Mouse (Mus musculus): ENCODE measurements at regions not wholly inside any gene's neighbourhood (a gene's known extent, or its start where the extent isn't known, plus 50 kb on each side); places are given as distances from the start of the nearest gene placed in this dataset.

GRCm38 (mm10) chr14:74359663-74360552 lies 280.7 kb upstream of the Htr2a start:
- in situ Hi-C loops (cut with MboI, MseI), result no loop called here

DNA sequence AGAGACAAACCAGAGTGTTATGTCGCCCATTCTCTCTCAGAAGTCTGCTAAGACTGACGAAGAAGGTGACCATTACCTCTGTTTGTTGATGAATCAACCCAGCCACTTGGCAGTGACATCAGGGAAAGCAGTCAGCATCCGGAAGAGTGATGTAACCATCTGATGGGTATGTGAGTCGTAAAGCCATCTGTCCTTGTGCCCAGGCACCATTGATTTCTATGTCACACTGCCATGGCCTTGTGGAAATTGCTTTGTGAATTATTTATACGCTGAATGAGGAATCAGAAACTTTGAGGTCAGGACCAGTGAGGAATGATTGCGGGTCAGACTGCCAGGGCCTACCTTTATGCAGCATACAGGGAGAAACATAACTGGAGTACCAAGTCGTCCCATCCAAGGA lies 256.2 kb upstream of the Htr2a start:
- in situ Hi-C loops (cut with MboI, MseI), result no loop called here

DNA sequence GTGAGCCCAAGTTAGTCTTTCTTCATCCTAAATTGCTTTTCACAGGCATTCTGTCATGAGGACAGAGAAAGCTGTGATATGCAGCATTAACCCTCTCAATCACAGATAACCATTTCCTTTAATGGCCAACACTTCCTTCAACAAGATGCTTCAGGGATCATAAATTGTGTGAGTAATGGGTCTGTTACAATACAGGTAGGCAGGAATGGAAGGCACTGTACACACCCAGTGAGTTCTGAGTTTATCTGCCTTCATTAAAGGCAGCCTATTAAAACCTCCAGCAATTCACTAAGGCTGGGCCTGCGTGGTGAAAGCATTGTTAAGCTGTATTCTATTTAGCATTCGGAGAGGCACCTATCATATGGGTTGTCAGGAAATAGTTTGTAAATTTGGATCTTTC lies 248.2 kb upstream of the Htr2a start:
- in situ Hi-C loops (cut with MboI, MseI), result no loop called here

- in situ Hi-C loops (cut with MboI, MseI), result no loop called here
Measured at GRCm38 (mm10) chr14:74397202-74397601, 243.4 kb upstream of the Htr2a start.

GRCm38 (mm10) chr14:74409441-74409840 lies 231.2 kb upstream of the Htr2a start:
- in situ Hi-C loops (cut with MboI, MseI), result no loop called here

DNA sequence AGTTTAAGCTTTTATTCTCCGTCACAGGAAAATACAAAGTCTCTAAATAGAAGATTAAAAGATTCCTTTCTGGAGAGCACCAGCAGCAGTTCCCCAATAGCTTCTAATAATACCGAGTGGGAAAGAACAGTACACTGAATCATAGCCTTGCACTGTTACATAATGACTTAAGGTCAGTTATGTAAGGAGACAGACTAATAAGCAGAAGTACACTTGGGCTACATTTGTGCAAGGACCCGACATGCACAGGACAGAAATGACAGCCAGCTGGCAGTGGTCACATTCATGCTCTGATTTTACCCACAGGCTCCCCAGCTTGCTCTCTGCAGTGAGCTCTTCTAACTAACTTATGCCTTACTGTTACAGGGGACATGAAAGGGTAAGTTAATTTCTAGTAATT lies 212.4 kb upstream of the Htr2a start:
- in situ Hi-C loops (cut with MboI, MseI), result no loop called here

DNA sequence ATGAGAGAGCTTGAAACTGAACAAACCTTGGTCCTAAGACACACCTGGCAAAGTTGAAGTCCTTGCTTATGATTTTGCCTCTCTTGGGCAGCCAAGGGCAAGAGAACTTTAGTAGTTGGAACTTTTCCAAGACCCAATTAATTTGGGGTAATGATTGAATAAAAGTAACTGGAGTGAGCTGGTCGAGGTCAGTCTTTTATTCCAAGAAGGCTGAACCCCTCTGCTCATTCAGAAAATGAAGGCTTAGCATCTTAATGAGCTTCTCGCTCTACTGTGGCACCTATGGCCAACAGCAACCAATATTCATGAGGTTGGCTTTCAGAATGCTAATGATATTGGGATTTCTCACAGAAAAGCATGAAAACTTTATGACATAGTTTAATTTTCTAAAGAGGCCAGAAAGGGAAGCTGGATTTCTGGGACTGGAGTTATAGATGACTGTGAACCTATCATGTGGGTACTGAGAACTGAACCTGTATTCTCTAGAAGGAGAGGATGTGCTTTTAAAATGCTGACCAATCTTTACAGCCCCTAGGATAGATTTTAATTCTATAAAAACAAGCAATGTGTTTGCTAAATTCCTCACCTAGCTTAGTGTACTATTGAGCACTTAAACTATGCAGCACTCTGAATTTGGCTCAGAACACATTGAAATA lies 176.5 kb upstream of the Htr2a start:
- in situ Hi-C loops (cut with MboI, MseI), result no loop called here

- in situ Hi-C loops (cut with MboI, MseI), result loop anchor here (25.0 kb wide), 2 partner anchors 767 to 892 kb away; no protein-coding TSS in a partner anchor
Measured at GRCm38 (mm10) chr14:74495504-74495903, 145.1 kb upstream of the Htr2a start.

GRCm38 (mm10) chr14:74511521-74511920 lies 129.1 kb upstream of the Htr2a start:
- in situ Hi-C loops (cut with MboI, MseI), result no loop called here

DNA sequence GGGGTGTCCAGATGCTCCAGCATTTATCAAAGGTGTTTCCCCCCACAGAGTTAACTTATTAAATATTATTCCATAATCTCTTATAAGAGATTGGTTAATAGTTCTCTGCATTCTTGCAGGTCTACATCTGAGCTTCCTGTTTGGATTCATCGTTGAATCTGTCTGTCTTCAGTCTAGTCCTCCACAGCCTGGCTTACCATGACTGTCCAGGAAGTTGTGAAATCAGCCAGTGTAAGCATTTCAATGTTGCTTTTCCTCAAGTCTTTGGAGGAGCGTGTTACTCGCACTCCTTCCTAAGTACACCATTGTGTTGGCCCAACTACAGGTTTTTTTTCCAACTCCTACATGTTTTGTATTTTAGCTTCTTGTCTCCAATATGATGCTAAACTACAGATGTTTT lies 124.2 kb upstream of the Htr2a start:
- in situ Hi-C loops (cut with MboI, MseI), result no loop called here

DNA sequence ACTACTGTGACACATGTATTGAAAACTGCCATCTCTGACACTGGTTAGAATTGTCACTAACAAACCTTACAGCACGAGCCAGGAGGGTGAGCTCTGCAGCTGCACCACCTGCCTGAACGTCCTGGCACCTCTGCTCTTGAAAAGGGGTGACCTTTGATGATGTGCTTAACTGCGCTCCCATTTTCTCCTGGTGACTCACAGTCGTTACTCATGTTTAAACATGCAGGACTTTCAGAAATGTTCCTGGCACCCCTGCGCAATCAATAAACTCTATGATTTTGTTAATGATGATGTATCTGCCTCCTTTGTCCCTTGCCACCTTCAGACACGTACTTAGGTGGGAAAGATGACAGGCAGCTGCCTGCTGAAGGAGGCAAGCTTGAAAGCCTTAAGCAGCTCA lies 121.1 kb upstream of the Htr2a start:
- in situ Hi-C loops (cut with MboI, MseI), result no loop called here

- in situ Hi-C loops (cut with MboI, MseI), result no loop called here
Measured at GRCm38 (mm10) chr14:74521669-74522068, 119.0 kb upstream of the Htr2a start.

DNA sequence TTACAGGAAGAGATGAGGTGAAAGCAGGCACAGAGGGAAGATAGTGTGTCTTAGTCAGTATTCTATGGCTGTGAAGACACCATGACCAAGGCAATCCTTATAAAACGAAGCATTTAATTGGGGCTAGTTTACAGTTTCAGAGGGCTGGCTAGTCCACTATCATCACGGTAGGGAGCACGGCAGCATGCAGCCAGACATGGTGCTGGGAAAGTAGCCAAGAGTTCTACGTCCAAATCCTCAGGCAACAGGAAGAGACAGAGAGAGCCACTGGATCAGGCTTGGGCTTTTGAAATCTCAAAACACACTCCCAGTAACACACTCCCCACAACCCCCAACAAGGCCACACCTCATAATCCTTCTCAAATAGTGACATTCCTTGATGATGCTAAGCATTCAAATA lies 113.4 kb upstream of the Htr2a start:
- in situ Hi-C loops (cut with MboI, MseI), result no loop called here

- in situ Hi-C loops (cut with MboI, MseI), result no loop called here
Measured at GRCm38 (mm10) chr14:74529368-74529951, 111.2 kb upstream of the Htr2a start.

DNA sequence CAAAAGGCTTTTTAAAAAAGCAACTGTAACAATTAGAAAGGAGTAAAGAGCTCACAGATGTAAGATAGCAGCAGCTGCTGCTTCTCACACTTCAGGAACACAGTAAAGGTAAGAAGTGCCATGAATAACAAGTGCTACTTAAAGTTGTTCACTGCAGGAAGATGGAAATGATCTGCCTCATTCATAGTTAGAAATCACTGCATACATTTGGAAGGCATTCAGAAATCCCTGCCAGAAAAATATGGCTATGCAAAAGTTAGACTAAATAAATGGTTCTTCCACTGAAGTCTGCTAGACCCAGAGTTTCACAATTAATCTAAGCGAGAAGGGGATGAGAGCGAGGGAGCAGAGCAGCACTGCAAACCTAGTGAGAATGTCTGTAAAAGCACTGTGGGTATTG lies 102.5 kb upstream of the Htr2a start:
- in situ Hi-C loops (cut with MboI, MseI), result no loop called here

- in situ Hi-C loops (cut with MboI, MseI), result no loop called here
Measured at GRCm38 (mm10) chr14:74544028-74544427, 96.6 kb upstream of the Htr2a start.

GRCm38 (mm10) chr14:74551091-74551490 lies 89.5 kb upstream of the Htr2a start:
- in situ Hi-C loops (cut with MboI, MseI), result no loop called here

DNA sequence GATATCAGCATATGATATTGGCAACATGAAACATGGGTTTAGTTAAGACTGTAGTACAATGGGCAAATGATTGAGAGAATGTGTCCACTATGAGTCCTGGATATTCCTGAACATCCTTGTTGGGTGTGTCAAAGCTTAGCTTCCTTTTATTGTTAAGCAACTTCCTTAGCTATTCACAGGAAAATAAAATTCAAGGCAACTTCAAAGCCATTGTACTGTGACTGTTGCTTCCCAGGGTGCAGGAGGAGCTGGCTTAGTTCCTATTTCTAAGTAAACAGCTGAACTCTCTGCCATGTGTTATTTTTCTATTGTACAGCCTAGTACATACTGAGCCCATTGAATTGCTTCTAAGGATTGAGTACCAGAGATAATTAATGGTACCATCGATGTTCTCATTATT lies 87.0 kb upstream of the Htr2a start:
- in situ Hi-C loops (cut with MboI, MseI), result no loop called here

DNA sequence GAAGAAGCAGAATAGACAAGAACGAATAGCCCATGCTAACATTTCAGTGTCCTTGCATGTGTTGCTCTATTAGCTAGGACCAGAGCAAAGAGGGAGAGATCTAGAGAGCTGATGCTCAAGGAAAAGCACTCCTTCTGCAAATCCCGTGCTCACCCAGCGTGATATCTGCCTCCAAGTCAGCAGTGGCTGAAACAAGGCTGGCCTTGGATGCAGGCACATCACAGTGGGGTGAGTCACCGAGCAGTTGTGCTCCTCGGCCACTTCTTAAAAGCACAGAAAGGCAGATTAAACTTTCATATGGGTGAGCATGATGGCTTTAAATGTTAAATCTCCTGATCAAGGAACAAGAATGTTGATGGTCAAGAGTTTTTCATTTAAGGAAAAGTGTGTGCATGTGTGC lies 82.3 kb upstream of the Htr2a start:
- in situ Hi-C loops (cut with MboI, MseI), result no loop called here
